Mouse (Mus musculus) activated CD4-positive, CD25-positive, alpha-beta regulatory T cell, adult 4 months (primary cell): ENCODE measurements around the gene Anks1. TPM values are rescaled to one million over a fixed set of nuclear protein-coding genes. Genes with fewer than 3 reads are reported as not detected.

ENCODE experiments used
- ATAC-seq: one replicate; pipeline ENCODE4 v1.8.0; 2017
- polyA plus RNA-seq, 2 experiments: library from polyadenylated mRNA; unstranded; fragments of 100-300 nt; shearing (Covaris generic); gene quantifications; one replicate each; pipeline ENCODE4 v1.2.1; 2017

Anks1 gene
- 1 to 10 TPM; 2.5 to 3.7 TPM for polyA plus RNA-seq

- ATAC-seq, result peak; percentile 69
These were observed at the start of gene Anks1 for GRCm38 (mm10) chr17:27908888-27909621. Gene Anks1 (plus strand): TSS chr17:27909306.

- no peak for ATAC-seq
These were observed 43.6 kb upstream of the Anks1 start for GRCm38 (mm10) chr17:27865461-27865860.

- no peak for ATAC-seq
These were observed 42.4 kb upstream of the Anks1 start for GRCm38 (mm10) chr17:27866737-27867136.

- no peak for ATAC-seq
These were observed 37.3 kb upstream of the Anks1 start for GRCm38 (mm10) chr17:27871851-27872250.

- no peak for ATAC-seq
These were observed 35.5 kb upstream of the Anks1 start for GRCm38 (mm10) chr17:27873583-27873982.

- no peak for ATAC-seq
These were observed 34.6 kb upstream of the Anks1 start for GRCm38 (mm10) chr17:27874510-27874909.

GRCm38 (mm10) chr17:27881518-27881917 is 27.6 kb upstream of the Anks1 start:
- no peak for ATAC-seq

- ATAC-seq, result no peak
These were observed 26.0 kb upstream of the Anks1 start for GRCm38 (mm10) chr17:27883129-27883528.

- ATAC-seq, result no peak
These were observed 25.1 kb upstream of the Anks1 start for GRCm38 (mm10) chr17:27883994-27884393.

- ATAC-seq, result no peak
These were observed 22.5 kb upstream of the Anks1 start for GRCm38 (mm10) chr17:27886499-27887210.

- no peak for ATAC-seq
These were observed 1.4 kb upstream of the Anks1 start for GRCm38 (mm10) chr17:27907512-27908205.

GRCm38 (mm10) chr17:27908206-27908887 is 759 bp upstream of the Anks1 start:
- peak; percentile 46 for ATAC-seq

- peak; percentile 56 for ATAC-seq
These were observed 755 bp downstream of the Anks1 start, which contains the start of gene Taf11 for GRCm38 (mm10) chr17:27909622-27910500. Gene Taf11 (minus strand): TSS chr17:27909844.

GRCm38 (mm10) chr17:27911371-27911770 is 2.3 kb downstream of the Anks1 start:
- ATAC-seq, result no peak

GRCm38 (mm10) chr17:27914742-27915141 is 5.6 kb downstream of the Anks1 start:
- no peak for ATAC-seq

GRCm38 (mm10) chr17:27916366-27916765 is 7.3 kb downstream of the Anks1 start:
- ATAC-seq, result no peak

- no peak for ATAC-seq
These were observed 11.6 kb downstream of the Anks1 start for GRCm38 (mm10) chr17:27920676-27921075.

GRCm38 (mm10) chr17:27922174-27922712 is 13.1 kb downstream of the Anks1 start:
- no peak for ATAC-seq

- no peak for ATAC-seq
These were observed 15.9 kb downstream of the Anks1 start for GRCm38 (mm10) chr17:27925054-27925453.

- ATAC-seq, result no peak
These were observed 16.4 kb downstream of the Anks1 start for GRCm38 (mm10) chr17:27925504-27925903.

GRCm38 (mm10) chr17:27930291-27930690 is 21.2 kb downstream of the Anks1 start:
- no peak for ATAC-seq
